In genomic region chr4:41195328-41195727, GRCm38 (mm10) we compare ENCODE assay signal across 21 mouse cellular contexts.
"Had no signal": no experiment of that assay in that cellular context is flagged by ENCODE, and none has a peak within 500 bp of the region (broad histone marks: within the 10 kb centered on the region; RNA-seq: fewer than 3 reads in every experiment).

No protein-coding gene starts in this region.

- H3K9me3 ChIP-seq: limb, embryonic 10.5 days; limb, embryonic 13.5 days; liver, embryonic 12.5 days; liver, embryonic 15.5 days; lung, embryonic 15.5 days; neural tube, embryonic 15.5 days had no signal

- DNase-seq: kidney, adult 18-20 months; kidney, adult 9 months; kidney, postnatal 14 days; kidney, postnatal 4 days; liver; lung, adult 18-20 months; lung, postnatal 14 days; lung, postnatal 4 days; right cerebral cortex, adult 18-20 months; right cerebral cortex, postnatal 14 days; right cerebral cortex, postnatal 4 days; thymus, adult 2 months; thymus, postnatal 14 days; thymus, postnatal 4 days had no signal

- ATAC-seq: liver, embryonic 12.5 days had no signal

- H3K27me3 ChIP-seq: limb, embryonic 13.5 days; liver, embryonic 12.5 days; liver, embryonic 15.5 days; lung, embryonic 15.5 days; neural tube, embryonic 15.5 days had no signal

- H3K4me1 ChIP-seq: limb, embryonic 10.5 days; lung, embryonic 15.5 days had no signal

- H3K9ac ChIP-seq: limb, embryonic 13.5 days; liver, embryonic 12.5 days; liver, embryonic 15.5 days; lung, embryonic 15.5 days; neural tube, embryonic 15.5 days had no signal

- H3K4me2 ChIP-seq: limb, embryonic 13.5 days; liver, embryonic 12.5 days; liver, embryonic 15.5 days; lung, embryonic 15.5 days; neural tube, embryonic 15.5 days had no signal

- H3K4me3 ChIP-seq: limb, embryonic 10.5 days; limb, embryonic 13.5 days; liver, embryonic 12.5 days; liver, embryonic 15.5 days; lung, embryonic 15.5 days; neural tube, embryonic 15.5 days had no signal

- H3K27ac ChIP-seq: limb, embryonic 10.5 days; liver, embryonic 12.5 days; liver, embryonic 15.5 days; lung, embryonic 15.5 days; neural tube, embryonic 15.5 days; stomach, postnatal 0 days had no signal
